In genomic region chr5:76327296-76327695, GRCm38 (mm10) we compare ENCODE assay signal across 37 mouse cellular contexts. TPM values are rescaled to one million over a fixed set of nuclear protein-coding genes. Genes with fewer than 3 reads are reported as not detected.
DNase-seq lines count a peak whose midpoint lies in the region; ATAC-seq and TF ChIP-seq lines count a peak whose summit lies in the region.
"Had no signal": no experiment of that assay in that cellular context is flagged by ENCODE, and none has a peak within 500 bp of the region (broad histone marks: within the 10 kb centered on the region; RNA-seq: fewer than 3 reads in every experiment).

No protein-coding gene starts in this region.

- H3K4me2 ChIP-seq in kidney, embryonic 15.5 days = no peak overlapping the region
- H3K4me2 ChIP-seq: heart, embryonic 11.5 days; hindbrain, embryonic 13.5 days; liver, embryonic 15.5 days; lung, embryonic 14.5 days; stomach, embryonic 15.5 days had no signal

- H3K4me1 ChIP-seq in kidney, adult 2 months (ENCODE audit: control insufficient read depth, insufficient read depth, low read length) = no peaks in the 10 kb centered on the region
- no peaks in the 10 kb centered on the region for H3K4me1 ChIP-seq in kidney, embryonic 15.5 days
- H3K4me1 ChIP-seq: hindbrain, embryonic 13.5 days; liver, embryonic 15.5 days; stomach, embryonic 15.5 days had no signal

- no peak for ATAC-seq in kidney, embryonic 15.5 days (replicated peaks; ENCODE audit: low FRiP score)
- ATAC-seq: intestine, embryonic 16.5 days; Patski had no signal

- no peaks in the 10 kb centered on the region for H3K36me3 ChIP-seq in kidney, adult 2 months (ENCODE audit: control insufficient read depth, insufficient read depth, low read length)
- no peaks in the 10 kb centered on the region for H3K36me3 ChIP-seq in kidney, embryonic 15.5 days
- H3K36me3 ChIP-seq: forebrain, embryonic 10.5 days; hindbrain, embryonic 13.5 days; liver, embryonic 15.5 days; stomach, embryonic 15.5 days had no signal

- no peak for TF ChIP-seq POLR2A in kidney, adult 2 months (IDR thresholded peaks at IDR 0.05; ENCODE audit: low read depth, low read length)
- no peak for TF ChIP-seq POLR2A in brain, embryonic 14.5 days (IDR thresholded peaks at IDR 0.05; ENCODE audit: borderline replicate concordance, extremely low read depth, insufficient read depth, insufficient read length, poor library complexity, severe bottlenecking)

- 67% methylated on average over 2 of the region's 2 CpGs for WGBS in kidney, adult 2 months
- 68% methylated on average over 2 of the region's 2 CpGs for WGBS in kidney, embryonic 15.5 days

- no peak overlapping the region for H3K9ac ChIP-seq in kidney, embryonic 15.5 days
- H3K9ac ChIP-seq: hindbrain, embryonic 13.5 days; liver, embryonic 15.5 days; lung, embryonic 14.5 days; stomach, embryonic 15.5 days had no signal

- H3K27ac ChIP-seq in kidney, adult 2 months (ENCODE audit: insufficient read depth, low read depth, low read length) = no peak overlapping the region
- no peak overlapping the region for H3K27ac ChIP-seq in kidney, embryonic 15.5 days
- H3K27ac ChIP-seq: forebrain, embryonic 10.5 days; hindbrain, embryonic 13.5 days; liver, embryonic 15.5 days; stomach, embryonic 15.5 days had no signal

- DNase-seq in kidney, adult 2 months = peak; percentile 9
- peak; percentile 51 for DNase-seq in testis, postnatal 14 days (ENCODE audit: low spot score)
- DNase-seq in testis, postnatal 10 days (ENCODE audit: low spot score) = no peak
- peak; percentile 37 for DNase-seq in brain, embryonic 14.5 days (ENCODE audit: low read depth)
- no peak for DNase-seq in adrenal gland, postnatal 36 days
- no peak for DNase-seq in retina, embryonic 14.5 days (ENCODE audit: low spot score)
- DNase-seq: adrenal gland, postnatal 10 days; cerebellum, adult 18-20 months; cerebellum, postnatal 14 days; gastrocnemius, postnatal 10 days; heart, postnatal 4 days; kidney, adult 9 months; kidney, postnatal 14 days; lung, embryonic 14.5 days; lung, postnatal 14 days; right cerebral cortex, postnatal 25 days; thymus, adult 18-20 months; thymus, postnatal 25 days had no signal

- TF ChIP-seq CTCF in kidney, adult 2 months (conservative IDR thresholded peaks at IDR 0.05; ENCODE audit: insufficient read depth, insufficient read length, low read depth, low read length) = no peak
- no peak for TF ChIP-seq CTCF in brain, embryonic 14.5 days (IDR thresholded peaks at IDR 0.05; ENCODE audit: borderline replicate concordance, extremely low read depth, insufficient read depth, insufficient read length)

- no peak overlapping the region for H3K4me3 ChIP-seq in kidney, adult 2 months (ENCODE audit: insufficient read depth, low read depth, low read length)
- no peak overlapping the region for H3K4me3 ChIP-seq in kidney, embryonic 15.5 days (replicated peaks)
- H3K4me3 ChIP-seq: forebrain, embryonic 10.5 days; hindbrain, embryonic 13.5 days; liver, embryonic 15.5 days; stomach, embryonic 15.5 days had no signal

- no peaks in the 10 kb centered on the region for H3K9me3 ChIP-seq in kidney, embryonic 15.5 days (replicated peaks)
- H3K9me3 ChIP-seq: forebrain, embryonic 10.5 days; hindbrain, embryonic 13.5 days; liver, embryonic 15.5 days; stomach, embryonic 15.5 days had no signal

- H3K27me3 ChIP-seq in kidney, adult 2 months (replicated peaks; ENCODE audit: control insufficient read depth, insufficient read depth, low read length) = no peaks in the 10 kb centered on the region
- H3K27me3 ChIP-seq in kidney, embryonic 15.5 days = no peaks in the 10 kb centered on the region
- H3K27me3 ChIP-seq: CH12.LX; hindbrain, embryonic 13.5 days; liver, embryonic 15.5 days; Patski; stomach, embryonic 15.5 days had no signal

RNA-seq across cellular contexts. Expression of gene Pdcl2, which starts 3.7 kb away (rescaled TPM):
- 0.08 TPM in 1 of 2 replicates, not detected in the other for polyA plus RNA-seq in kidney, adult 2 months (2012; rRNA removed)
- not detected in 2 replicates for polyA plus RNA-seq in kidney, embryonic 15.5 days (2015; fragmentation: Nextera tagmentation; extraction: Ambion mirVana)
- not detected in 2 replicates for polyA plus RNA-seq in brain, embryonic 14.5 days (2012; rRNA removed)
- total RNA-seq in adrenal gland, postnatal 36 days (2021) = not detected
- total RNA-seq: adrenal gland, postnatal 10 days; CH12.LX; gastrocnemius, postnatal 10 days; heart, postnatal 4 days; layer of hippocampus, adult 18-20 months; left cerebral cortex, postnatal 10 days; liver, adult 2 months; midbrain, postnatal 0 days had no signal
- polyA plus RNA-seq: C2C12; cortical plate, adult 2 months; forebrain, embryonic 10.5 days; gonadal fat pad, adult 2 months; heart, embryonic 11.5 days; heart, embryonic 16.5 days; hindbrain, embryonic 13.5 days; intestine, embryonic 16.5 days; limb, embryonic 11.5 days; liver, adult 2 months; liver, embryonic 15.5 days; lung, embryonic 14.5 days; midbrain, postnatal 0 days; neural tube, embryonic 14.5 days; Patski; stomach, embryonic 15.5 days had no signal

RNA-seq across cellular contexts. Expression of gene Clock, which starts 22.7 kb away (rescaled TPM):
- 13.9 and 14.4 TPM in 2 replicates for polyA plus RNA-seq in kidney, adult 2 months (2012; rRNA removed)
- 11.0 and 11.3 TPM in 2 replicates for polyA plus RNA-seq in kidney, embryonic 15.5 days (2015; fragmentation: Nextera tagmentation; extraction: Ambion mirVana)
- polyA plus RNA-seq in brain, embryonic 14.5 days (2012; rRNA removed) = 13.6 and 16.3 TPM in 2 replicates
- total RNA-seq in adrenal gland, postnatal 36 days (2021) = 10 to 100 TPM; 39.8 to 54.8 TPM

RNA-seq across cellular contexts. Expression of gene Nmu, which starts 36.3 kb away (rescaled TPM):
- not detected in 2 replicates for polyA plus RNA-seq in kidney, adult 2 months (2012; rRNA removed)
- not detected in 2 replicates for polyA plus RNA-seq in kidney, embryonic 15.5 days (2015; fragmentation: Nextera tagmentation; extraction: Ambion mirVana)
- 0.21 TPM in 1 of 2 replicates, not detected in the other for polyA plus RNA-seq in brain, embryonic 14.5 days (2012; rRNA removed)
- not detected for total RNA-seq in adrenal gland, postnatal 36 days (2021)
- total RNA-seq: adrenal gland, postnatal 10 days; CH12.LX; gastrocnemius, postnatal 10 days; heart, postnatal 4 days; layer of hippocampus, adult 18-20 months; left cerebral cortex, postnatal 10 days; liver, adult 2 months; midbrain, postnatal 0 days had no signal
- polyA plus RNA-seq: cortical plate, adult 2 months; heart, embryonic 11.5 days; heart, embryonic 16.5 days; liver, adult 2 months; liver, embryonic 15.5 days; Patski had no signal

Comparison
In these comparisons a context has a peak if more than half of its experiments do, and no peak if none do; other contexts are left out.
1. DNase-seq: peak in kidney, adult 2 months (single experiment), testis, postnatal 14 days (single experiment) and brain, embryonic 14.5 days (single experiment); none in testis, postnatal 10 days (single experiment), adrenal gland, postnatal 36 days (0 of 2) and retina, embryonic 14.5 days (single experiment).